Mouse (Mus musculus): ENCODE data around the gene Camk1d. TPM values are rescaled to one million over a fixed set of nuclear protein-coding genes. Genes with fewer than 3 reads are reported as not detected.

The Camk1d gene
- total RNA-seq, 2 experiments from 2014 or later, result 4.3 to 4.6 TPM

GRCm38 (mm10) chr2:5515106-5515505 lies 199.2 kb downstream of the Camk1d start:
- no peak for ATAC-seq (replicated peaks; ENCODE audit: low FRiP score, poor library complexity, severe bottlenecking)

- ATAC-seq (replicated peaks; ENCODE audit: low FRiP score, poor library complexity, severe bottlenecking), result no peak
Observed at GRCm38 (mm10) chr2:5514095-5514494, 200.2 kb downstream of the Camk1d start.

DNA sequence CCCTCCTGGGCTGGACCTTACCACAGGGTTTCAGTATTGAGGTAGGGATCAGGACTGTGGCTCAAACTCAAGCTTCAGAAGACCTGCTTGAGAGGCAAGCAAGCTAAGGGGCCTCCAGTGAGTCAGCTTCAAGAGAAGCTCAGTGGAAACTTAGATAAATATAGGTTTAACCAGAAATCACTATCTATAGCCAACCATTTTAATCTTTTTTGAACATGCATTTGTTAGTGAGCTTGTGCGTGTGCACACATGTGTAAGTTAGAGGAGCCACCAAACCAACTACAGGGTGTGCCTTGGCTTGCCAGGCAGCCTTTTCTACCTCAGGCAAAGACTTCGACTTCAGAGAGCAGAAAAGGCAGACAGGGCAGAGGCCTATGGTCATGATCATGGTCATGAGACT lies 200.7 kb downstream of the Camk1d start:
- no peak for ATAC-seq (replicated peaks; ENCODE audit: low FRiP score, poor library complexity, severe bottlenecking)

DNA sequence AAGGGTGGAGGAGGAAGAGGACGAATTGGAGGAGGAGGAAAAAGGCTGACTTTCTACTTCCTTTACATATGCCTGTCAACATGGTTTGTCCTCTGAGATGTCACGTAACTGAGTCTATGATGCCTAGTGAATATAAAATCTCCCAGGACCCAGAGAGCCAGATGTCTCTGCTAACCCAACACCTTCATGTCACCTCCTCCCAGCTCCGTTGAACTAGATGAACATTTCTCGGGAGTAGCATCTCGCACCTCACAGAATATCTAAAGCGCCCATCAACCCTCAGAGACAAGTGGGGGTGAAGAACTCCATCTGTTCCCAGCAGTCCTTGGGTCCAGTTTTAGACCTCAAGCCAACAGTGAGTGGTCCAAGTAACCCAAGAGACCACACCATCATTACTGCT lies 204.3 kb downstream of the Camk1d start:
- ATAC-seq (replicated peaks; ENCODE audit: low FRiP score, poor library complexity, severe bottlenecking), result no peak

DNA sequence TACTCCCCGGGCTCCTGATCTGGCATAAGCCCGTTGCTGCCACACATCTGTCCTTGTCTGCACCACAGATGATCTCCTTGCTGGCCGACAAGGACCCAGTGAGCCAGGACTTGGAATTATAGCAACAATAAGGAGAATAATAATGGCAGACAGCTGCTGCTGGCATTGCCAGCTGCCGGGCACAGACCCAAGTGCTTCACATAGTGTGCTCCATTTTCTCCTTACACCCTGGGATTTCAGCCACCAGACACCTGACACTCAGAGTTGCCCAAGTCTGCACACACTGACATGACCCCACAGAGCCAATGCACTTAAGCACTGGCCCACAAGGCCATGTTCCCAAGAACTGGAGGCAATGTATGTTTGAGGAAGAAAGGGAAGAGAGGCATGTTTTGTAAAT lies 214.7 kb downstream of the Camk1d start:
- ATAC-seq (replicated peaks; ENCODE audit: low FRiP score, poor library complexity, severe bottlenecking), result no peak

DNA sequence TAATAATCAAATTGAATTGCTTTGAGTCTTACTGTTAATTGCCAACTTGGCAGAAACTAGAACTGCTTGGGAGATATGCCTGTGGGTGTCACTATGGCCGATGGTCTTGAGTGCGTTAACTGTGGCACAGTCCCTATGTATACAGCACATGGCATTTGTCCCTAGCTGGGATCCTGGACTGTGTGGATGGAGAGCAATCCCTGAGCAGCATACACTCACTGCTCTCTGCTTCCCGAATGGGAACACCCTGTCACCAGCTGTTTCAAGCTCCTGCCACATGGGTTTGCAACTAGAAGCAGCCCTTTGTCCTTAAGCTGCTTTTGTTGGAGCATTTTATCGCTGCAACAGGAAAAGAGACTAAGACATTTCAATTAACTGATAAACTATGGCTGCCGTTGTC lies 224.4 kb downstream of the Camk1d start:
- no peak for ATAC-seq (replicated peaks; ENCODE audit: low FRiP score, poor library complexity, severe bottlenecking)

GRCm38 (mm10) chr2:5487344-5487743 lies 227.0 kb downstream of the Camk1d start:
- no peak for ATAC-seq (replicated peaks; ENCODE audit: low FRiP score, poor library complexity, severe bottlenecking)

DNA sequence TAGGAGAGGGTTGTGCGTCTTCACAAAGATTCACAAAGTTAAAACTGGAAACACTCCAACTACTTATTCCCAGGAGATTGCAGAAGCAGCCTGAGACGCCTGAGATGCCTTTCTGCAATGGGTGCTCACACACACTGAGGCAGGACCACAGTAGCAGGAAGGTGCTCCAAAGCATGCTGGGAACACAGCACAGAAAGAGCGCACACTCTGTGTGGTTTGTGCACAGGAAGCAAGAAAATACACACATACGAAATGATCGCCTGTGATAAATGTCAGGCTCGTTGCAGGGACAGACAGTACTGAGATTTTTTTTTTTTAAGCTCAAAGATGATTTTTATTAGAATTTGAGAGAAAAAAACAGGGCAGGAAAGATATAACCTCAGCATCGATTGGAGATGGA lies 227.7 kb downstream of the Camk1d start:
- no peak for ATAC-seq (replicated peaks; ENCODE audit: low FRiP score, poor library complexity, severe bottlenecking)

- no peak for ATAC-seq (replicated peaks; ENCODE audit: low FRiP score, poor library complexity, severe bottlenecking)
Observed at GRCm38 (mm10) chr2:5485786-5486185, 228.5 kb downstream of the Camk1d start.

- no peak for ATAC-seq (replicated peaks; ENCODE audit: low FRiP score, poor library complexity, severe bottlenecking)
Observed at GRCm38 (mm10) chr2:5479886-5480285, 234.4 kb downstream of the Camk1d start.

GRCm38 (mm10) chr2:5478709-5479108 lies 235.6 kb downstream of the Camk1d start:
- no peak for ATAC-seq (replicated peaks; ENCODE audit: low FRiP score, poor library complexity, severe bottlenecking)

GRCm38 (mm10) chr2:5478256-5478655 lies 236.1 kb downstream of the Camk1d start:
- ATAC-seq (replicated peaks; ENCODE audit: low FRiP score, poor library complexity, severe bottlenecking), result no peak

- no peak for ATAC-seq (replicated peaks; ENCODE audit: low FRiP score, poor library complexity, severe bottlenecking)
Observed at GRCm38 (mm10) chr2:5477525-5477924, 236.8 kb downstream of the Camk1d start.

- ATAC-seq (replicated peaks; ENCODE audit: low FRiP score, poor library complexity, severe bottlenecking), result no peak
Observed at GRCm38 (mm10) chr2:5469366-5469941, 244.9 kb downstream of the Camk1d start.

- no peak for ATAC-seq (replicated peaks; ENCODE audit: low FRiP score, poor library complexity, severe bottlenecking)
Observed at GRCm38 (mm10) chr2:5467537-5467936, 246.8 kb downstream of the Camk1d start.

DNA sequence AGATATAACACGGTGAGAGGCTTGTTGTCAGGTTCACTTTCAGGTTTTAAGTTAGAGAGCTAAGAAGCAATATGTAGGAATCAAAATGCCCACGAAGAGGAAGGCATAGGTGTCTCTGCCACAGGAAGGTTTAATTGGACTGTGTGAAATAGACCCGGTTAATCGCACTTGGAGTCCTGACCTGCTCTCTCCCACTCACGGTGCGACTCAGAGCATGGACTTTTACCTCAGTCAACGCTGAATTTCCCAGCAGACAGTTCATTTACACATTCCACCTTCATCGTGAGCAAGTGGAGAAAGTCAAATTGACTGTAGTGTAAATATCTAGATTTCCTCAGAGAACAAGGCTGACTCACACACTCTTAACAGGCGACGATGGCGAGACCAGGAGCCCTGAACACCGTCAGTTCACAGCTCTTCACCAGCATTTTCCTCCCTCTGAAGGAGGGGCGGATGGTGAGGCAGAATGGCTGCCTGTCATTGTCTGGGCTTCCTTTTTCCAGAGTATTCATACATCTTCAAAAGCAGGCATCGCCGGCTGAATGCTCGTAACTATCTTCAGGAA lies 255.6 kb downstream of the Camk1d start:
- ATAC-seq (replicated peaks; ENCODE audit: low FRiP score, poor library complexity, severe bottlenecking), result no peak

DNA sequence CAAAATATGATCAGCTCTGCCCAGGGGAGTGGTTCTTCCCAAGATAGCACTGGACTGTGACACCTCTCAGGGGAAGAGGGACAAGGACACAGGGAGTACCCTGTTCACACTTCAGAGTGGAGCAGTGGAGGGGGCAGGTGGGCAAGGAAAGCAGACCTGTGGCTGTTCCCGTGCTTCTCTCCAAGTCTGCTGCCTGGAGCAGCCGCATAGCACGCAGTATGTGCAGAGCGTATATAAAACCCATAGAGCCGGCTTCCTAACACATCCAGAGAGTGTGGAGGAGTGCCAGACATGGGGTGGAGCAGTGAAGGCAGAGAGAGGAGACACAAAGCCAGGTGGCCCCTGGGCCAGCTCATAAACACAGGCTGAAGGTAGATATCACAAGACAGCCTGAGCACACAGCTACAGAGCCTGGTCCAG lies 256.2 kb downstream of the Camk1d start:
- no peak for ATAC-seq (replicated peaks; ENCODE audit: low FRiP score, poor library complexity, severe bottlenecking)

GRCm38 (mm10) chr2:5456108-5456507 lies 258.2 kb downstream of the Camk1d start:
- peak; percentile 60; the same call in 1 of the 2 replicates for ATAC-seq (replicated peaks; ENCODE audit: low FRiP score, poor library complexity, severe bottlenecking)

- ATAC-seq (replicated peaks; ENCODE audit: low FRiP score, poor library complexity, severe bottlenecking), result no peak
Observed at GRCm38 (mm10) chr2:5454830-5455229, 259.5 kb downstream of the Camk1d start.

DNA sequence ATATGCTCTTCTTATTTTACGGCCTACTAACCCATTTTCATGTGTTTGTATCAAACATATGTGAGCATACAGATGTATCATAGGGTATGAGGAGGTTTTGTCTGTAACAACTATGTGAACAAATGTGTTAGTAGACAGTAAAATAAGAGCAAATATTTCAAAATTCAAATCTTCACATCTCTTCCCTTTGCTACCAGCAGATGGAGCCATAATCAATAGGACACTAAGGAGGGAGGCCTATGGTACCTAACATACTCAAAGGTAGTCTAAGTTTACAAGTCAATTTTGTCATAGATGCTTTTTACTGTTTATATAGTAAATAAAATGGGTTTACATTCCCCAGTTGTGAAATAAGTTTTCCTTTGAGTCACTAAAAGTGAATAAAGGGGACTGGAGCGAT lies 262.7 kb downstream of the Camk1d start:
- no peak for ATAC-seq (replicated peaks; ENCODE audit: low FRiP score, poor library complexity, severe bottlenecking)

DNA sequence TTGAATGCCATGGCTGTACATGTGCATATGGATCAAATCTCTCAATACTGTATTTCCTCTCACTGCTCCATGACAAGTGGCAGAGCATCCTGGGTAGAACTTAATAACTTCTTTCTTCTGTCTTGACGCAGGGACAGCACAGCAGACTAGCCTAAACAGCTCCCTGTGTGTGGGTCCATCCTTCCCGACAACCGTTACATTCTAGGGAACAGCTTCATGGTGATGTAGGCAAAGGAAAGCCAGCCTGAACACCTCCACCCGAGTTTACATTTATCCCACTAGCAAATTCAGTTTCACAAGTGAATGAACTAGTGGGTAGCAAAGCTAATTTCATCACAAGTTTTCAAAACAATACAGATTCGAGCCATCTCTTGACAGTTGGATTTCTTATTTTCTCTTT lies 269.0 kb downstream of the Camk1d start:
- no peak for ATAC-seq (replicated peaks; ENCODE audit: low FRiP score, poor library complexity, severe bottlenecking)

DNA sequence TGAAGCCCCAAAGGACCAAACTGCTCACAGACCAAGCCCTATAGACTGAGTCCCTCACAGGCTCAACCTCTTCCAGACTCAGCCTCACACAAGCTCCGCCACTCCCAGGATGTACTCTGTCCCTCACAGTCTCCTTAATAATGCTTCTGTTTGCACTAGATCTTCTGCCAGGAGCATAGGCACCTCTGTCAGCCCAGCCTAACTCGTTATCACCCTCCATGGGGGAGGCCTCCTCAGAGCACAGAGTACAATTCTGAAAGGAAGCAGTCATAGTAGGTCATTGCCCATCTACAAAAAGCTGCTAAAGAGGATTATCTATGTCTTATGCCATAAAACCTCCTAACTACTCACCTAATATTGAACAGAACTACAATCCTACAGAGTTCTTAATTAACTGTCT lies 276.6 kb downstream of the Camk1d start:
- ATAC-seq (replicated peaks; ENCODE audit: low FRiP score, poor library complexity, severe bottlenecking), result no peak
